Mouse (Mus musculus) lung, postnatal 0 days (tissue): ENCODE measurements around the gene Trim62.

ENCODE experiments used
- CTCF ChIP-seq: IDR thresholded peaks from 2 replicates; pipeline ENCODE4 v1.5.1; 2016; ENCODE audit warnings: antibody characterized with exemption, mild to moderate bottlenecking
- EP300 ChIP-seq: IDR thresholded peaks from 2 replicates; pipeline ENCODE4 v1.6.1; 2016; ENCODE audit warnings: antibody characterized with exemption, mild to moderate bottlenecking, control low read depth

- TF ChIP-seq CTCF (no peak), EP300 (no peak)
Observed at GRCm38 (mm10) chr4:128902390-128902789, 19.0 kb downstream of the Trim62 start.
